Mouse (Mus musculus) left cerebral cortex, adult 6 months (tissue): ENCODE measurements around the gene D130040H23Rik. TPM values are rescaled to one million over a fixed set of nuclear protein-coding genes. Genes with fewer than 3 reads are reported as not detected.

ENCODE experiments used
- long read RNA-seq, 2 experiments: library from polyadenylated mRNA; unstranded; transcript quantifications; one replicate each; pipeline ENCODE4 v2.0.0; 2019 to 2020
- polyA plus RNA-seq: library from polyadenylated mRNA; unstranded; fragments of <200 nt; fragmentation: Nextera tagmentation; gene quantifications from 2 replicates; pipeline ENCODE4 v1.2.3, GENCODE M21; 2021

D130040H23Rik gene
- polyA plus RNA-seq: 2.5 and 3.0 TPM in 2 replicates
- long read RNA-seq, experiment 1, partial matches to known transcripts: 1 of 25 reads
- long read RNA-seq, experiment 1, other reads (novel, unspliced or antisense): 24 of 25 reads
- long read RNA-seq, experiment 2, partial matches to known transcripts: 0 of 4 reads
- long read RNA-seq, experiment 2, other reads (novel, unspliced or antisense): 4 of 4 reads

DNA sequence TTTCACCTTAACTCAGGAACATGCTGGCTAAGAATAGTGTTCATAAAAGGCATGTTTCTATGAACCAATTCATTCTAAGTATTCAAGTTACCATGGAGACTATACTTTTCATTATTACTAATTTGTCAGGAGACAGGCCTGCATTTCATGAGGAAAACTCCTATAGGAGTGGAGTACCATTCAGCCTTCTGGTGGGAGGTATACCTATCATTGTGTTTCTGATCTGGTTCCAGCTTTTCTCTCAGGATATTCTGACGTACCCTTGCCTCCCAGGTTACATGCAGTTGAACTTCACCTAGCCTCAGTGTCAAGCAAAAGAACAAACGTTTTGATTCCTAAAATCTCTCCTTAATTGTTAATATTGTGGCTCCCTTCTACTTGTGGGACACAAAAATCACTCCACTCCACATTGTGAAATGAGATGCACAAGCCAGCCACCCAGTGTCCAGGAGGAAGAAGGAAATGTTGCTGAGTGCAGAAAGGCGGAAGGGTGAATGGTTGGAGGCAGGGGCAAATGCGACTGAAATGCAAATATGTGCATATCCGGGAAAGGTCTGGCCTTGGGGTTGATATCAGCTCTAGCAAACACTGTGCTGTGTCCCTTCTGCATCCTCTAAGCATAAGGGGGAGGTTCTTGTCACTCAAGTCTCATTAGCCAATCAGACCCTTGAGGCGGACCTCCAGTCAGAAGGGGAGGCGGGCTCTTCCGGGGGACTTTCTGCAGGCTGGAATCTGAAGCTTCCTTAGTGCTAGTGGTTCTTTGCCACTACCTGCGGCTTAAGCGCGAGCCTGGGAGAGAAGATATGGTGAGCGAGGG lies at the start of gene D130040H23Rik:
Gene D130040H23Rik (plus strand): TSS at position 695 of the 817 bp plus-strand sequence.

Other genes starting within 250 kb of the D130040H23Rik start
- 7.9 and 8.6 TPM in 2 replicates for gene Zfp930, start 62.0 kb upstream of the D130040H23Rik start, polyA plus RNA-seq
- not detected in 2 replicates for gene Gm9495, start 182.5 kb downstream of the D130040H23Rik start, polyA plus RNA-seq